Mouse (Mus musculus) retina, postnatal 1 day (tissue): ENCODE data around the gene Maged1.

Source experiments
- DNase-seq: peaks from one replicate; pipeline ENCODE4 v3.0.0-alpha.2; 2012

The Maged1 gene

DNA sequence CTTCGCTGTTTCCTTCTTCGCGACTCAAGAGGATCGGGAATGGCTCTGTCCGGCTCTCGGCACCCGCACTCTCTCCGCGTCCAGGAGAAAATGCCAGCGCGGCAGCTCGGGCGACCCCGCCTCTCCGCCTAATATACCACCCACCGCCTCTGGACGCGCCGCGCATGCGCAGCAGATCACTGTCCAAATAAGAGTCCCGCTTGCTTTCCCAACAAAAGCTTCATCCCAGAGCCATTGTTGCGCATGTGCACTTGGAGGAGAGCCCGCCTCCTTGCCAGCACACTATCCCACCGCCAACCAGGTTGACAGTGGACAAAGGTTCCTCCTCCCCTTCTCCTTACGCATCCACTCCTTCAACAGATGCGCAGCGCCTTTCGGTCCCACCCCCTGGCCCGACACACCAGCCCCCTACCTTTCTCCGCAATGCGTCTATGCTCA lies at the start of gene Maged1:
Gene Maged1 (minus strand): TSS at position 226 of the 438 bp plus-strand sequence.
- peak; percentile 98 for DNase-seq

DNA sequence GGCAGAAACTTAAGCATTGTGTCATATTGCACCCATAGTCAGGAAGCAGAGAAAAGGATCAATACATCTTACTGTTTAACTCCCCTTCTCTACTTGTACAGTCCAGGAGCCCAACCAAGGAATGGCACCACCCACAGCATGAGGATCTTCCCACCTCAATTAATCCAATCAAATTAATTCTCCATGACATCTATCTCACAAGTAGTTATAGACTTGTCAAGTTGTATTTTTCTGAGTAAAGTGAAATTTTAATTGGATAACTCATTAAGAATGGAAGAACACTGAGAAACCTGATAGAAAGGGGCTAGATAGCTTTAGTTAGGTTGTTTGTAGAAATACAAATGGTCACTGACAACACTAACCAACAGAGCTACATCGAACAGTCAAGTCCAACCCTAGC lies 38.3 kb upstream of the Maged1 start:
- DNase-seq, result peak; percentile 55

DNA sequence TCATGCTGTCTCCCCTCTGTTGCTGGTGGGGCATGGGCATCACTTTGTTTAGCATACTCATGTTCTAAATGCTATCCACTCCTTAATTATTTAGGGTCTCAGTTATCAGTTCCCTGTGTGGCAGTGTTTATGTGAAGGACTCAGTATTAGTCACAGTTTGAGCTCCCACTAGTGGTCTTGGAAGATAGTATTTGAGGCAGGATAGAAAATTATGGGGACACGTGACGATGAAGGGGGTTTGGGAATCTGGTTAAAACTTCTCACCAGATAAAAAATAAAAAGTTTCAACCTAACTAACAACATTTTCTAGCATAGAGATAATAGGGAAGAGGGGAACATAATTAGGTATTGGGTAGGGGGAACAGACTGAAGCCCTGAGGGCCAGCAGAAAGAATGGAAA lies 22.8 kb upstream of the Maged1 start:
- no peak for DNase-seq

DNA sequence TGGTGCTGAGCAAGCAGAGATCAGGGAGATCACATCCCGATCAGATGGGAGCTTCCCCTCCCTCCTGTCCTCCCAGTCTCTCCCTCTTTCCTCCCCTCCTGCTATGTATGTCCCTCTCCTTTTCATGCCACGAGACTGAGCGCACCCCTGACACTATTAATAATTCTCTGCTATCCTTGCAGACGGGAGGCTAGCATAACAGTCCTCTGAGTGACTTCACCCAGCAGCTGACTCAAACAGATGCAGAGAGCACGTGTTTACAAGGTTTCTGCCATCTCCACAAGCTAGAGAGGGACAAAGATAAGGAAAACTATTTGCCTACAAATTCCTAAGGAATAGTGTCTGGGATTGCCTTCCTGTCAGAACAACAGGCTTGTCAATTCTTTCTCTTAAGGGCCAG lies 20.4 kb upstream of the Maged1 start:
- no peak for DNase-seq

- DNase-seq, result peak; percentile 10
Observed at GRCm38 (mm10) chrX:94548227-94548626, 6.3 kb upstream of the Maged1 start.

DNA sequence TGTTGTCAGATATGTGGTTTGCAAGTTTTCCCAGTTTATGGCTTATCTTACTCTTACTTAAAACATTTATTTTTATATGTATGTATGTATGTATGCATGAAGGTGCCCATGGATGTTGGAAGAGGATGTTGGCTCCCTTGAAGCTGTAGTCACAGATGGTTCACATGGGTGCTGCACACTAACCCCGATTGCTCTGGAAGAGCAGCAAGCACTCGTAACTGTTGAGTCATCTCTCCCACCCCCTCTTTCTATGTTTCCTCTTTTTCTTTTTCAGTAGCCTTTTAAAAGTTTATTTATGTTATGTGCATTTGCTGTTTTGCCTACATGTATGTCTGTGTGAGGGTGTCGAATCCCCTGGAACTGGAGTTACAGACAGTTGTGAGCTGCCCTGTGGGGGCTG lies 4.0 kb upstream of the Maged1 start:
- DNase-seq, result no peak

- peak; percentile 45 for DNase-seq
Observed at GRCm38 (mm10) chrX:94544923-94545322, 3.0 kb upstream of the Maged1 start.

- no peak for DNase-seq
Observed at GRCm38 (mm10) chrX:94542536-94542935, 593 bp upstream of the Maged1 start.

- DNase-seq, result no peak
Observed at GRCm38 (mm10) chrX:94541206-94541605, 737 bp downstream of the Maged1 start.

- DNase-seq, result peak; percentile 89
Observed at GRCm38 (mm10) chrX:94540341-94541201, 1.4 kb downstream of the Maged1 start.

GRCm38 (mm10) chrX:94534346-94534745 lies 7.6 kb downstream of the Maged1 start:
- no peak for DNase-seq

- no peak for DNase-seq
Observed at GRCm38 (mm10) chrX:94530301-94530700, 11.6 kb downstream of the Maged1 start.

GRCm38 (mm10) chrX:94522166-94522565 lies 19.8 kb downstream of the Maged1 start:
- no peak for DNase-seq

DNA sequence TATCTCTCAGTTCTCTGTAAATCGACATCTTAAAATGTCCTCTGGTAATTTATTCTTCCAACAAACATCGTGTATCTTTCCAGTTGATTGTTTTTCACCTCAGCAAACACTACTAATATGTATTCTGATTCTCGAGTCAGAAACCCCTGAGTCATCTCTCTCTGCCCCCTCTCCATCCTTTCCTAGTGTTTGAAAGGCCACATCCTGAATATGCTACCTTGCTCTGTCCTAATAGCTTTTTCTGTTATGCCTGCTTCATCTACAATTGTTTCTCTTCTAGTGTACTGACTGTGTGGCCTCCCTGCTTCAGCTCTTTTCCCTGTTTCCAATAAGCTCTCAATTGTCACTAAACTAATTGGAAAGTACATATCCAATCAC lies 33.5 kb downstream of the Maged1 start:
- no peak for DNase-seq

DNA sequence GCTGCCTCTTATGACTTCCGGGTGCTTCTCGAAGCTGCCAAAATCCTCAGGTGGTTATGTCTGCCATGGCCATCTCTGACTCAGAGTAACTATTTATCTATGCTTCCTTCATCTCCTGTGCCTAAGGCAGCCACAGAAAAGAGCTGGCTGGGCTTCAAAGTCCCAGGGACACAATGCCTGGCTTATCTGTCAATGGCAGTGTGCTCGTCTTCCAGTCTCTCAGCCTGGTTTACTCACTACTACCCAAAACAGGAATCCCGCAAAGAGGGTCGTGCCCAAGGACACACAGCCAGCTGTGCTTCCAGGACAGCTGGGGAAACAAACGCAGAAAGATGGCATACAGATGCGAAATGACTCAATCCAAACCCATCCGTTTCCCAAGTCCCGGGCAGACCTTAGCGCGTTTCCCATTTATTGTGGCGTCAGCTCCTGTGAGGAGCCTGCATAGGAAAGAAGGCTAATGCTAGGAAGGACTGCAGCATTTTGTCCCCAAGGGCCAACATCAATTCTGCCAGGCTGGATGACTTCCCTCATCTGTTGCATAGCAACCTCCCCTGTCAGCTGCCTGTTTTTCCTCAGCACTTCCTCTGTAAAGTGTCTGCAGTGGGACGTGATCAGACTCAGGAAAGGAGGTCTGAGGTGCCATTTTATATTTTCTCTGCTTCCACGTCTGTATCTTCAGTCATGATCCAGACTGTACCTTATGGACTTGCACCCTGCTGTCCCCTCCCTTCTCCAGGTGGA lies 34.1 kb downstream of the Maged1 start:
- DNase-seq, result peak; percentile 7

DNA sequence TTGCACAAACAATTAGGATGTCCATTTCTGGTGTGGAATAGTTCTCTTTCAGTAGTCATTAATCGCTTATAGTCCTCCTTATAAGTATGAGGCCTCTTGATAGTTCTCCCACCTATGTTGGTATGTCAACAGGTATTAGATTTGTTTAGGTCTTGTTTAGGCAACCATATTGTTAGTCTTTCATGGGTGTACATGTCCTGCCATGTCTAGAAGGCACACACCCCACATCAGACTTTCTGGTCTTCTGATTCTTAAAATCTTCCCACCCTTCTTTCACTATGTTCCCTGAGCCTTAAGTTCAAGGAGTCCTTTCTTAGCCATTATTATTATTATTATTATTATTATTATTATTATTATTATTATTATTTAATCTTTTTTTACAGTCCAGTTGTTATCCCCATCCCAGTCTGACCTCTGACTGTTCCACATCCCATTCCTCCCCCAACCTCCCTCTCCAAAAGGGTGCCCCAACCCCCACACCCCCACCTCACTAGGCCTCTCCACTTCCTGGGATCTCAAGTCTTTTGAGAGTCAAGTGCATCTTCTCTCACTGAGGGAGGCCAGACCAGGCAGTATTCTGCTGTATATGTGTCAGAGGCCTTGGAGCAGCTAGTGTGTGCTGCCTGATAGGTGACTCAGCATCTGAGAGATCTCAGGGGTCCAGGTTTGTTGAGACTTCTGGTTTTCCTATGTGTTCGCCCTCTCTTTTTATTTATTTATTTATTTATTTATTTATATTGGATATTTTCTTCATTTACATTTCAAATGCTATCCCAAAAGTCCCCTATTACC lies 55.7 kb downstream of the Maged1 start:
- DNase-seq, result no peak
